Mouse (Mus musculus): ENCODE data around the gene Stard10.

GRCm38 (mm10) chr7:101335228-101335627 is 18.3 kb downstream of the Stard10 start:
- TF ChIP-seq CTCF (IDR thresholded peaks at IDR 0.05; ENCODE audit: low read depth, low read length) (no peak), POLR2A (IDR thresholded peaks at IDR 0.05; ENCODE audit: extremely low read depth, insufficient read depth, low read length) (no peak)

All from liver, adult 2 months (tissue).